Mouse (Mus musculus) liver, embryonic 13.5 days (tissue): ENCODE measurements around the gene Rad9b. TPM values are rescaled to one million over a fixed set of nuclear protein-coding genes. Genes with fewer than 3 reads are reported as not detected.

Experiments
- ATAC-seq: fragments of 200-750 bp; cut with Nextera tagmentation; 2 replicates; pipeline ENCODE4 v1.8.0; 2017; ENCODE audit warnings: low read depth, mild to moderate bottlenecking, moderate number of reproducible peaks, moderate library complexity
- DNase-seq: peaks from one replicate; pipeline ENCODE4 v3.0.0; 2022
- H3K27ac ChIP-seq: fragments of 300-500 bp; sonication (generic); 2 replicates; pipeline ENCODE4 v1.5.1; 2015; ENCODE audit warnings: moderate library complexity, mild to moderate bottlenecking, inconsistent platforms
- H3K27me3 ChIP-seq: fragments of 300-500 bp; sonication (generic); 2 replicates; pipeline ENCODE4 v1.6.1; 2015; ENCODE audit warnings: mild to moderate bottlenecking, inconsistent platforms
- H3K36me3 ChIP-seq: fragments of 300-500 bp; sonication (generic); 2 replicates; pipeline ENCODE4 v1.6.1; 2015; ENCODE audit warnings: mild to moderate bottlenecking, inconsistent platforms
- H3K4me1 ChIP-seq: fragments of 300-500 bp; sonication (generic); replicated peaks from 2 replicates; pipeline ENCODE4 v1.6.1; 2015; ENCODE audit warnings: inconsistent platforms
- H3K4me2 ChIP-seq: fragments of 300-500 bp; sonication (generic); 2 replicates; pipeline ENCODE4 v1.6.1; 2015; ENCODE audit warnings: inconsistent platforms, mild to moderate bottlenecking, moderate library complexity
- H3K4me3 ChIP-seq: fragments of 300-500 bp; sonication (generic); replicated peaks from 2 replicates; pipeline ENCODE4 v1.5.1; 2015; ENCODE audit warnings: mild to moderate bottlenecking, inconsistent platforms
- H3K9ac ChIP-seq: fragments of 300-500 bp; sonication (generic); 2 replicates; pipeline ENCODE4 v1.6.1; 2015; ENCODE audit warnings: mild to moderate bottlenecking, inconsistent platforms
- H3K9me3 ChIP-seq: fragments of 300-500 bp; sonication (generic); replicated peaks from 2 replicates; pipeline ENCODE4 v1.6.1; 2016; ENCODE audit warnings: inconsistent platforms
- WGBS: fragments of 180-500 bp; shearing (Covaris S2); methylation state at CpG from one replicate; pipeline ENCODE4 v1.1.7; 2015; ENCODE audit not compliant: insufficient replicate concordance; 5-methylcytosine and 5-hydroxymethylcytosine counted together
- polyA plus RNA-seq: library from polyadenylated mRNA; unstranded; fragments of >200 nt; fragmentation: Nextera tagmentation; extraction: Ambion mirVana; gene quantifications from 2 replicates; pipeline ENCODE4 v1.2.1, GENCODE M21; 2015

The Rad9b gene
- polyA plus RNA-seq, 1 experiment from 2014 or later = 2.8 TPM

- DNase-seq (no peak), ATAC-seq (no peak)
- H3K27me3 ChIP-seq = peaks cover 29% of the 10 kb centered on the region
- no peak overlapping the region for H3K9ac ChIP-seq
- no peaks in the 10 kb centered on the region for H3K36me3 ChIP-seq
- WGBS = 44% methylated on average over 6 of the region's 6 CpGs
- no peak overlapping the region for H3K27ac ChIP-seq
- H3K4me3 ChIP-seq = no peak overlapping the region
- H3K4me1 ChIP-seq = peaks cover 37% of the 10 kb centered on the region
- peak overlapping the region; percentile 24; the same call in 1 of the 2 replicates for H3K4me2 ChIP-seq
- H3K9me3 ChIP-seq = no peaks in the 10 kb centered on the region
Observed at GRCm38 (mm10) chr5:122280422-122280826, 73.6 kb downstream of the Rad9b start.

DNA sequence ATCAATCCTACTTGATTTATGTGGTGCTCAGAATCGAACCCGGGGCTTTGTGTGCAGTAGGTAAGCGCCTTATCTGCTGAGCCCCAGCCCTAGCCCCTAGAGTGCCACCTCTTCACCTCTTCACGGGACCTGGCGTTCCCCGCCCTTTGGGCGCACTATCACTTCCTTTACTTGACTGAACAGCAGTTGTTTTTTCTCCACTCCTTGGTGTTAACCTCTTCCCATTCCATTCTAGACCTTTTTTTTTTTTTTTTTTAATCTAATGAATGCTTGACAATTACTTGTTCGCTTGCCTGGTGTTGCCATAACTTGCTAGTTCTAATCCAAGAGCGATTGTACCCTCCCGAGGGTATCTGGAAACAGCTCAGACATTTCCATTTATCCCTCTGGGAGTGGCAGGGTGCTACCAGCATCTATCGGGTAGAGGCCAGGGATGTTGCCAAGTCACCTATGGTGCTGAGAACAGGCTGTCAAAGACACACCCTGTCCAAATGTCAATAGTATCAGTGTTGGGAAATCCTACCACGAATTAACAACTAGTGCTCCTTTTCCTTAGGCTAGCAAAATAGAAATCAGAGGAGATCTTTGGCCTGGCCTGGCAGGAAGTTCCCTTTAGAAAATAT lies 74.1 kb downstream of the Rad9b start:
- Histone ChIP-seq H3K4me2 (no peak overlapping the region), H3K4me1 (peaks cover 35% of the 10 kb centered on the region), H3K27ac (no peak overlapping the region), H3K9me3 (no peaks in the 10 kb centered on the region), H3K9ac (no peak overlapping the region), H3K36me3 (no peaks in the 10 kb centered on the region), H3K27me3 (peaks cover 29% of the 10 kb centered on the region), H3K4me3 (no peak overlapping the region)
- no peak for ATAC-seq
- WGBS = 54% methylated on average over 12 of the region's 12 CpGs
- DNase-seq = no peak

DNA sequence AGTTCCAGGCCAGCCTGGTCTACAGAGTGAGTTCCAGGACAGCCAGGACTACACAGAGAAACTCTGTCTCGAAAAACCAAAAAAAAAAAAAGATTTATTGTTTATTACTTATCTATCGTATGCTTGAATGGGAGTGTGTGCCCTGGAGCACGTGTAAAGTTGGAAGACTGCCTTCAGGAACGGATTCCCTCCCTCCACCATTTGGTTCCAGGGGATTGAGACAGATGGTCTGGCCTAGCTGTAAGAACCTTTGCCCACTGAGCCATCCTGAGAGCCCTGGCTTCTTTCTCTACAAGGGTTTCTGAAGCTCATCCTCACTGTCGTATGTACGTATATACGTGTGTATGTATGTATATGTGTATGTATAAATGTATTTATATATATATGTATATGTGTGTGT lies 75.1 kb downstream of the Rad9b start:
- ATAC-seq (no peak), DNase-seq (no peak)
- Histone ChIP-seq H3K9me3 (no peaks in the 10 kb centered on the region), H3K27ac (no peak overlapping the region), H3K4me2 (no peak overlapping the region), H3K9ac (no peak overlapping the region), H3K36me3 (no peaks in the 10 kb centered on the region), H3K27me3 (peaks cover 29% of the 10 kb centered on the region), H3K4me3 (no peak overlapping the region), H3K4me1 (peaks cover 32% of the 10 kb centered on the region)
- WGBS = 80% methylated on average over 7 of the region's 7 CpGs

DNA sequence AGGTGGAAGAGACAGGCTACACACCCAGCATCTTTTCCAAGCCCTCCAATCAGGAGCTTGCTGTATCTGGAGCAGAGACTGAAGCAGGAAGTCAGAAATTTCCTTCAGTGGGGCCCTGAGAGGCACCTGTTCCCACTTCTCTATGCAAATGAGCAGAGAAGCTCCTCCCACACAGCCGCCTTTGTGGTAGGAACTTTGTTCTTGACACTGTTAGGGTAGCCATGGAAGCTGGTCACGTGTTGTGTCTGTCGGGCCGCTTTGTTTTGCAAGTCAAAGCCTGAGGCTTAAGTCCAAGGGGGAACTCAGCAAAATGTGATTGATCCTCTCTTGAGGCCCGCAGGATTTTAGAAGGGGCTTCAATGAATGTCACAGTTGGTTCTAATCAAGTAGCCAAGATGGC lies 79.2 kb downstream of the Rad9b start:
- DNase-seq (no peak), ATAC-seq (peak; percentile 67)
- no peak overlapping the region for H3K4me2 ChIP-seq
- H3K4me1 ChIP-seq = peaks cover 8% of the 10 kb centered on the region; the same call in 1 of the 2 replicates
- WGBS = 13% methylated on average over 5 of the region's 5 CpGs
- no peaks in the 10 kb centered on the region for H3K36me3 ChIP-seq
- H3K27me3 ChIP-seq = peaks cover 3% of the 10 kb centered on the region; the same call in 1 of the 2 replicates
- H3K9ac ChIP-seq = no peak overlapping the region
- peak overlapping the region; percentile 24 for H3K27ac ChIP-seq
- no peaks in the 10 kb centered on the region for H3K9me3 ChIP-seq
- no peak overlapping the region for H3K4me3 ChIP-seq

Other genes with a start within 250 kb of the Rad9b start
- gene Ccdc63, start 213.4 kb downstream of the Rad9b start, polyA plus RNA-seq = 0.14 TPM in 1 of 2 replicates, not detected in the other
- 164 and 177 TPM in 2 replicates for gene Ppp1cc, start 196.0 kb downstream of the Rad9b start, polyA plus RNA-seq
- gene Hvcn1, start 147.4 kb downstream of the Rad9b start, polyA plus RNA-seq = 1.4 and 2.1 TPM in 2 replicates
- 0.68 and 1.1 TPM in 2 replicates for gene Tctn1, start 89.8 kb downstream of the Rad9b start, polyA plus RNA-seq
- 3.4 and 3.5 TPM in 2 replicates for gene Pptc7, start 69.9 kb downstream of the Rad9b start, polyA plus RNA-seq
- gene Vps29, start 136 bp upstream of the Rad9b start, polyA plus RNA-seq = 131 and 141 TPM in 2 replicates
- 74.4 and 86.6 TPM in 2 replicates for gene Gpn3, start 17.6 kb upstream of the Rad9b start, polyA plus RNA-seq
- 23.4 and 23.6 TPM in 2 replicates for gene Fam216a, start 18.1 kb upstream of the Rad9b start, polyA plus RNA-seq
- 103 and 115 TPM in 2 replicates for gene Arpc3, start 37.6 kb upstream of the Rad9b start, polyA plus RNA-seq
- gene Anapc7, start 67.5 kb upstream of the Rad9b start, polyA plus RNA-seq = 18.4 and 18.9 TPM in 2 replicates
- 14.1 and 17.1 TPM in 2 replicates for gene Atp2a2, start 148.0 kb upstream of the Rad9b start, polyA plus RNA-seq